Mouse (Mus musculus) T-helper 2 cell (primary cell): ENCODE measurements at regions not wholly inside any gene's neighbourhood (a gene's known extent, or its start where the extent isn't known, plus 50 kb on each side); places are given as distances from the start of the nearest gene placed in this dataset.

ENCODE experiments used
- in situ Hi-C: fragments of 300-600 bp; cut with MboI, MseI; formaldehyde crosslinking; loops from one replicate; pipeline ENCODE4 v1.15.1; 2025; ENCODE audit warnings: high pct_unique_total_duplicates

DNA sequence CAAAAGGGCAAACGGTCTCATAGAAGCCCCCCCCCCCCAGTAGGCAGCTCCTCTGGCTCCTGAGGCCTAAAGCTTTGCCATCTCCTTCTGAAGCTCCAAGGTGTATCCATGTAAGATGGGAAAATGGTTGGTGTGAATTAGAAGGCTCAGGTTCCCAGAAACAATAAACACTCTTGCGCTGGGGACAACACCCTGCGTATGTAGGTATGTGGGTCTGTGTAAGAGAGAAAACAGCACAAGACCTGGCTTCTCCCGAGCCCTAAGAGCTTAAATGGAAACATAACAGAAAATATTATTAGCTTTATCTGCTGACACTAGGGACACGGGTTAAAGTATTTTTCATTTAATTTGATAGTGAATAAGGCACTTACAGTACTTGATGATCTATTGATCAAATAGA is 79.9 kb upstream of the Tbca start:
- in situ Hi-C loops, result no loop called here

DNA sequence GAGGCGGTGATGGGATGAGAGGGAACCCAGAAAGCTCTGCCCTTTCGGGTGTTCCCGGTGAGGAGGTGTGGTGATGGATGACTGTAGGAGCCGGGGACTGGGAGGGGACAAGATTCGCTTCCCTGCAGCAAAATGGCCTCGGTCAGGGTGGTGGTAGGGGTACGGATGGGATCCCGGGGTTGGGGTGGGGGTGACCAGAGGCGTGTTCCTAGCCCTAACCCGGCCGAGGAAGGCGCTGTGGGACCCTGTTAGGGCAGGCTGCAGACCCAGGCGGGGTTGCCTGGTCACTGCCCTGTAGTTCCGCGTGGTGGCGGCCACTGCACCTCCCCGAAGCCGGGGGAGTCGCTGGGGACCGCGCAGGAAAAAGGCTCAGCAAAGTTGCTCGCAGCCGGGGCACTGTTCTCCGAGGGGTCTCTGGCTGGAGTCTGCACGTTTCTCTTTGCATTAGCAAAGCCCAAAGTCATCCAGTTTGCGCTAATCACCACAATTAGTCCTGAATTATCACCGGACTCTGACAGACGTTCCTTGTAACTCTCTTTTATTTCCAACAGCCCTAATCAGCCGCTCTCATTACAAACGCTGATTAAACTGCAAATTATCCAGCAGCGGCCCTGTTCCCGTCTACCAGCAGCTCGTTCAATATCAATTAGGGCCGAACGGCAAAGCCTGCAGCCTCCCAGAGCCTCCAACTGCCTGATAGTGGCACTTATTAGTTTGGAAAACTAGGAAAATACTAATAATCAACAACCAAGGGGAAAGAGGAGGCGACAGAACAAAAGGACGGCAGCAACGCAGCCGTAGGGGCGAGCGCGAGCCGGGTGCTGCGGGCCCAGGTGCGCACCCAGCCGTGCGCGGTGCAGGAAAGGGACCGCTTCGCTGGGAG is 78.8 kb upstream of the Tbca start:
- in situ Hi-C loops, result loop anchor here (10.0 kb wide), 1 partner anchor 165 kb away; the partner anchor contains the start of gene Otp

DNA sequence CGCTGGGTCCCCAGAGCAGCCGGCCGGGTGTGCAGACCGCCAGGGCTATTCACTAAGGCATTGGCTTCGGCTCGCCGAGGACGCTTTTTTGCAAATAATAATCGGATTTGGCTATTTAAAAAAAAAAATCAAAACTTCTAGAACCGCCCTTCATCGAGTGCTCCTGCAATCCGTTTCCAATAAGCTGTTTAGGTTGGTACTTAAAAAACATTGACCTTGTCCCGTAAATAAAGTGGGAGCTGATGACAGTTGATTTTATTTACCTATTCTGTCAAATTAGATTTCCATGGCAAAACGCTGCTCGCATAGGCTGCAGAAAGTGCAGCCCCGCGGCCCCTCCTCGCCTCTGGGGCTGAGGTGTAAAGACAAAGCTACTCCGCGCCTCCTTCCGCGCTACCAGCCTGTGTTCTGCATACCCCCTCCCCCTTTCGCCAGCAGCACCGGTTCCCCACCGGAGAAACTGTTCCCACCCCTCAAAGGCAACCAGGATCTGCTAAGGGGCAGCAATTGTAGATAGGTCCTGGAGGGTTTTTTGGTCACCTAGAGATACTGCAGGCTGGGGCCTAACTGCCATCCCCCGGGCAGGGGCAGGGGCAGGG is 78.0 kb upstream of the Tbca start:
- in situ Hi-C loops, result loop anchor here (10.0 kb wide), 1 partner anchor 164 kb away; the partner anchor contains the start of gene Otp

DNA sequence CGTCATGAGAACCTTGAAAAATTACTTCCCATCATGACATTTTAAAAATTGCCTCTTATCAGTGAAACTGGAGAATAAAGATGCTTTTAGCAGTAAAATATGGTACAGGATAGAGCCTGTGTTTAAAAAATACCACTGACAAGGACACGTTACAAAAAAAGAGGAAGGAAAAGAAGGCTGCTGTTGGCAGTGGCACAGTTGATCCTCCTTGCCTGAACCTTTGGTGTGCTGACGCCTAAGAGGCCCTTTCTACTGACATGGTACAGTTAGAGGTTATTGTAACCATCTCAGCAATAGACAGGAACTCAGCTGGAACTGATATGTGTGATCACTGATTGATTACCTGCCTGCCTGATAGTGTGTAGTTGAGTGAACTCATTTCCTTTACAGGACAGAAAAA is 75.3 kb upstream of the Tbca start:
- in situ Hi-C loops, result loop anchor here (10.0 kb wide), 1 partner anchor 161 kb away; the partner anchor contains the start of gene Otp

DNA sequence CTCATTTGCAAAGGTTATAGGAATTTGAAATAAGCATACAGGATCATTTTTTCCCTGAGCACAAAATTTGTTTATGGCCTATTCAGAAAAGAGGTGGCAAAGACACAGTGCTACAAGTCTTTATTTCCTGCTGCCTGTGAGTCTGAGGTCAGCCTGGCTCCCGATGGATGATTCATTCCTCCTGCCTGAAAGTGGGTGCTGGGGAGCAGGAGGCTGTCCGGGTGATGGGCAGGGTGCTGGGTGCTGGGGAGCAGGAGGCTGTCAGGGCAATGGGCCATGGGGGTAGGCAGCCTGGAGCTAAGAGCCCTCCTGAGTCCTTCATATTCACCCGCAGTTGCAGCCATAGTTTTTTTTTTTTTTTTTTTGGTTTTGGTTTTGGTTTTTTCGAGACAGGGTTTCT is 67.1 kb upstream of the Tbca start:
- in situ Hi-C loops, result no loop called here
